Mouse (Mus musculus) cerebellum, postnatal 36 days (tissue): ENCODE measurements around the gene Rnf144b.

Experiments used
- DNase-seq, 2 experiments: peaks; one replicate each; pipeline ENCODE4 v3.0.0; 2021 to 2022; ENCODE audit warnings: mixed read lengths in 2 of 2

The Rnf144b gene

DNA sequence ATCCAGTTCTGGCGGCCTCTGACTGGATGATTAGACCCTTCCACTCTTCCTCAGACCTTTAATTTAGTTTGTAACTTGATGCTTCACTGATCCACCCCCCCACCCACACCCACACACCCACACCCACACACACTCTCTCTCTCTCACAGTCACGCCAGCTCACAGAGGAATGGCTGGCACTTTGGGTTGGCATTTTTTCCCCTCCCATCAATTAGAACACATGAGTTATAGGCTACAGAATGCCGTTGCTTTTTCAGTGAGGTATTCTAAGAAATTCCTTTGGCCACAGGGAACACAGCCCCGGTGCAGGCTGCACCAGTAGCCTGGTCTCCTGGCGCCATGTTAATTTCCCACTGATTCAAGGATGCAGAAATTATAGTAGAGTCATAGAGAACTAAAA lies 3.1 kb downstream of the Rnf144b start:
- DNase-seq: no peak

DNA sequence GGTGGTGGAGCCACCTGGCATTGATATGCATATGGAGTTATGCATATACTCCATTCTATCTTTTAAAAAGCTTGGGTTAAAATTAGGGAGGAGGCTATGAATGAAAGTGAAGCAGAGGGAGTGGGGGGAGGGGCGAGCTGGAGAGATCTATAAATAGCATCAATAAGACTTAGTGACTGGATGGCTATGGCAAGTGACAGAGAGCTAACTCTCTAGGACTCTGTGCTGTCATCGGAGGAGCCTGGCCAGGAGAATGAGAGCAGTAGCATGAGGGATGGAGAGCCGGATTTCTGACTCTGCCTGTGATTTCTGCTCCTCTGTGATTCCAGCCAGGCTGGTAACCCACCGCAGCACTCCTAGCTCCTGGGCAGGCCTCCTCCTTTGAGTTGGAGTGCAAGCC lies 6.6 kb downstream of the Rnf144b start:
- no peak for DNase-seq

DNA sequence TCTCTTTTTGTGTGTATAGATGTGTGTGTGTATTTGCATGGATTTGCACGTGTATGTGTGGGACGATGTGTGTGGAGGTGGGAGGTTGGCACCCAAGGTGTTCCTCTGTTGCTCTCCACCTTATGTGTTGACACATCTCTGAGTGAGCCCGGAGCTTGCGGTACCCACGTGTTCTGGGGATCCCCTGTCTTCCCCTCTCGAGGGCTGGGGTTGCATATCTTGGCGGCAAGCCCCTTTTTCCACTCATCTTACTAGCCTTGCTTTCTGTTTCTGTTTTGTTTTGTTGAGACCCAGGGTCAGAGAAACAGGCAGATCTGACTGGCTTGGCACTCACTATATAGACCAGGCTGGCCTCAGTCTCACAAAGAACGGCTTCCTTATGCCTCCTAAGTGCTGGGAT lies 10.6 kb downstream of the Rnf144b start:
- no peak for DNase-seq

- DNase-seq: no peak
Observed at GRCm38 (mm10) chr13:47134836-47135235, 12.4 kb downstream of the Rnf144b start.

GRCm38 (mm10) chr13:47135741-47136140 lies 13.3 kb downstream of the Rnf144b start:
- DNase-seq: no peak

DNA sequence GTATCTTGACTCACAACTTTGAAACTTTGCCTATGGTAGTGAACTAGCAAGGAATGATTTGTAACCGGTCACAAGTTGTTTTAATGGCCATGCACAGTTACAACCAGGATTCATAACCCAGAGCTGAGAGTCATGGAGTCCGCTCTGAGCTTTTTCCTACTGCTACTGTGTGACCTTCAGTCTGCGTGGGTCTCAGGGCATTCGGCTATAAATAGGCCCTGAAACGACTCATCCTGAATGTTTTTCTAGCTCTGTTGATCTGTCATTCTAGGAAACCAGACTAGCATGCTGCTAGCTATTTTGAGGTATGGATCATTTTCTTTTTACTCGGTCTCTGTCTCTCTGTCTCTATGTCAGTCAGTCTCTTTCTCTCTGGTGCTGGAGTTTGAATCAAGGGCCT lies 20.3 kb downstream of the Rnf144b start:
- no peak for DNase-seq

DNA sequence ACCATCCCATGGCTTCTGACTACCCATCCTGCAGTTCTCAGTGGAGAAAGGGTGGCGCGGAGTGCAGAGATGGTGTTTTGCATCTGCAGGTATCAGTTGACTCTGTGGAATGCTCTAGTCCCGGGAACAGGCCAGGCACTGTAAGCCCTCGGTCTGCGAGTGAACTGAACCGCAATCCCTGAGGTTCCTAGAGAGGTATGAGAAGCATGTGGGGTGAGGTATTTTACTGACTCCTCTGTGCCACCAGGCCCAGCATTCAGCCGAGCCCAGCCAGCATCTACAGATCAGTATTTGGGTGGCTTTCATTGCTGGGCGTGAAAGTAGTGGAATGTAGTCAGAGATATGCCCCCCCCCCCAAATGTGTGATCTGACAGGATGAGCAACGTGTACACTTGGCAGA lies 23.5 kb downstream of the Rnf144b start:
- DNase-seq: no peak

GRCm38 (mm10) chr13:47146388-47146787 lies 23.9 kb downstream of the Rnf144b start:
- no peak for DNase-seq

DNA sequence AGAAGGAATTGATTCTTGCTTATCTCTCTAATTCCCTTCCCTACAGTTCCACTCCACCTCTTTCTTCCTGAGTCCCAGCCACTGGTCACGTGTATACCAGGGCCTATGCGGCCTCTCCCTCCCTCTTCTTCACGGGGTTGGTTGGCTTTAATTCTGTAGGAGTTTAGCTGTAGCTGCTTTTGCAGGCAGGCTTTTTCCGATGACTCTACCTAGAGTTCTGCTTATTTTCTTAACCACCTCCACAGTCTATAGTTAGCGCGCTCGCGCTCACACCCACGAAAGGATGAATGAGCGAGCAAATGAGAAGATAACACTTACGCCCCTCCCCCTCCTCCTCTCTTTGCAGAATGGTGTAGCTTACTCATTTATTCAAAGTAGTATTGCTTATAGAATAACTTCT lies 26.1 kb downstream of the Rnf144b start:
- DNase-seq: no peak

DNA sequence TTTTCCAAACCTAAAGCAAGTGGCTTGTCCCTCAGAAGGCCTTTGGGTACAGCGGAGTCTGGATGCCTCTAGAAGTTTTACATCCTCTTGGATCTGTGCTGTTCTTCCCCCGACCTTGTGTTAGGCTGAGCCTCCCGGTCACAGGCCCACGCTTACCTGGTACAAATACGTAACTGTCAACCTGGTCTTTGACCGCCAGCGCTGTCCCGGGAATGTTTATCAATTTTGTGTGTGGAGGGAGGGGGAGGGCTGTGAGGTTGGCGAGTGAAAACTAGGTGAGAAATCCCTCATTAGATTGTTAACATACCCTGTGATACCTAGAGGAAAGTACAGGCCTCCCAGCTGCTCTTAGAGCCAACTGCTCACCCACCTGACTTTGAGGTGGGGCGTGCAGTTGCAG lies 27.5 kb downstream of the Rnf144b start:
- DNase-seq: no peak

GRCm38 (mm10) chr13:47151060-47151459 lies 28.6 kb downstream of the Rnf144b start:
- DNase-seq: no peak

DNA sequence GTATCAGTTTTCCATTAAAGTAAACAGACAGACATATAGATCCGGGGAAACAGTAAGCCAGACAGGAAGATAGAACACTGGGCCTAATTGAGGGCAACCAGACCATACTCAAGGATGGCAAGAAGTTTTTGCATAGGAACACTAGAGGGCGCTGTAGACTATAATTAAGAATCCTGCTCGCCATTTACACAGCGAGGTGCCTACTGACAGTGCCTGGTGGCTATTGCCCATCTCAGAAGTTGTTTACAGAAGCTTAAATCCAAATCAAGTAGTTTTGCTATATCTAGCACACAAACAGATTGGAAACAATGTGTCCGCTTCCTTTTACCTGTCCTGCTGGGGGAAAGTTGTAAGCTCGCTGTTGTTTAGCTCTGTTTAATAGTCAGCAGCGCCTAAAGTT lies 29.9 kb downstream of the Rnf144b start:
- peak; percentile 20 to 50 for DNase-seq

- no peak for DNase-seq
Observed at GRCm38 (mm10) chr13:47153206-47153605, 30.8 kb downstream of the Rnf144b start.

DNA sequence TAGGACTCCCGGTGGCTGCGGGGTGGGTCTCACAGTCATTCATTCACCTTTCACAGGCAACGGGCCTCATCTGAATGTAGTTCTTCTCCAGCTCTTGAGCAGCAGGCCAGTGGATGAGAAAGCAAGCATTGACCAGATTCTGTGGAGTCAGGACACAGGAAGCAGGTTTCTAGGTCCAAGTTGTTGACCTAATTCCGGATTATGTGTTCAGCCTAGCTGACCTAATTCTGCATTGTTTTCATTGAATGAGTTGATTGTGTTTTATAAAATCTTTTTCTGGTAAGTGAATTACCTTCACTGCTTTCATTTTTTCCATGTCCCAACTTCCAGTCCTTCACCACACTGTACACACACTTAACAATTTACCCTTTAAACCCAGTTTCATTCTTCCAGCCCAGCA lies 32.4 kb downstream of the Rnf144b start:
- DNase-seq: no peak

- DNase-seq: no peak
Observed at GRCm38 (mm10) chr13:47156841-47157240, 34.4 kb downstream of the Rnf144b start.

DNA sequence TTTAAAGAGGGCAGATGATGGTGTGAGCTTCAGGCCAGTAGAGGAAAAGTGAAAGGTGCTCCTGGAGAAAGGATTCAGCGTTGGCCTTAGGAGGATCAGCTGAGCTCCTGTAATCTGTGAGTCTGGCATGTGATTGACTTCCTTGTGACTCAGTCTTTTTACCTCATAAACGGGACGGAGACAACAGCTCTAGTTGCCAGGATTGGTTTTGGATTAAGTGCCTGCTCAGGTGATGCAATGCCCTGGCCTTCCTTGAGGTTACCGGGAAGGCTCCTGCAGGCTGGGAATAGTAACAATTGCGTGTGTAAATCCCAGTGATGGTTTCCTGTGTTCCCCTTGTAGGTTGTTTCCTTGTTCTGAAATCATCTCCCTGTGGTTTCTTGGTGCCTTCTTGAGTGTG lies 39.5 kb downstream of the Rnf144b start:
- DNase-seq: no peak

DNA sequence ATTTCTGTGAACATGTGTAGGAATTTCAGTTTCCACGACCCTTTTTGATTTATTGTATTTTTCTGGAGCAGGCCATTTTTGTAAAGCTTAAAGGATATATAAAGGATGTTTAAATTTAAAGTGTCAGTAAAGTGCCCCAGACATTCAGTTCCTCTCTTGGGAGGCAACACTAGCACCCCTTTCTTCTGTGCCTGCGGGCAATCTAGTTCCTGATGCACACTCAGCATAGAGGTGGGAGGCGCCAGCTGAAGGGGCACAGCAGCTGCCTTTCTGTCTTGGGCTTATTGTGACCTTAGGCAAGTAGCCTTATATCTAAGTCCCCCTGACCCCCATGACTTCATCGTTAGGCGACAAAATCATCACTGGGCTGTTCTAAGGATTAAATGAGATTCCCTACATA lies 42.3 kb downstream of the Rnf144b start:
- no peak for DNase-seq

GRCm38 (mm10) chr13:47165261-47165660 lies 42.8 kb downstream of the Rnf144b start:
- DNase-seq: no peak

- DNase-seq: no peak
Observed at GRCm38 (mm10) chr13:47168484-47168883, 46.0 kb downstream of the Rnf144b start.

DNA sequence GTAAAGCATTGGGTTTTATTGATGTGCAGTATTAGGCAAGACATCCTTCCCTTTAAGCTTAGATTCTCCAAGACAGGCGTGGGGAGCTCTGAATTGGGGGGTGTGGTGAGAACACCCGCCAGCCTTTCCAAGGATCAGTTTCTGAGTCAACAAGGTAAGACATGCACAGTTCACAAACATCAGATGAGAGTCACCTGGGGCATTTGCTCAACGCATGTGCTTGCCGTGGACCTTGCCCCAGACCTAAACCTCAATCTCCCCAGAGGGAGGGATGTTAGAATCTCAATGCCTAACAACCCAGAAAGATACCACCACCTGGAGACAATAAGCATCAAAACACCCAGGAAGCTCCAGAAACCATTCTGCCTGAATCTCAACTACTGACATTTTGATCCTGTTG lies 47.6 kb downstream of the Rnf144b start:
- no peak for DNase-seq

DNA sequence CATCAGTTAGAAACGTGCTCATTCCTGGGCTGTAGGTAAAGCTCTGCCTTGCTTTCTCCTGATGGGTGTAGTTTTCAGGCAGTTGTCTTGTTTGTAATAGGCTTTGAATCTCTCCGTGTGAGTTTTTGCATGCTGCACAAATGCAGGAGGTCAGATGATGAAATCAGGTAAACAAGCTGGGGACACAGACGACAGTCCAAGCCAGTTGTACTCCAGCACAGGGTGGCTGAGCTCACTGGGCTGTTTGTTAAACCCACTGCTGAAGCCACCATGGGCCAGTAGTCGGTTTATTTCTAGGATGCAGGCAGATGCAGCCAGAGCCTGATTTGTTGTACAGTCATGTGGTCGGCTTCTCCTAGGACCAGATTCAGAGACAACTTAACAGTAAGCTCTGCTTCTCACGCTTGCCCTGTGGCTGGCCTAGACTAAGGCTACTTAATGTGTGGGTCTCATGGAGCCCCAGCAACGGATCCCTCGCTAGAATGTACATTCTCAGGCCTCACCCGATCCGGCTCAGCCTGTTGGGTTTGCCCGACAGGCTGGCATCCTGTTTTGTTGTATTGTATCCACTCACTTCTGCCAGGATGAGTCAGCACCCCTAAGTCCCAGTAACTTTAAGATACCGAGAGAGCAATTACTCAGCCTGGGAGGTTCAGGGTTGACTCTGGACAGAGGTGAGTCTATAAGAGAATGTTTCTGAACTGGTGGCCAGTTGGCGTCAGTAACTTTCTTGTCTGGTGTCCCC lies 48.5 kb downstream of the Rnf144b start:
- DNase-seq: no peak

- DNase-seq: no peak
Observed at GRCm38 (mm10) chr13:47172891-47173290, 50.4 kb downstream of the Rnf144b start.

DNA sequence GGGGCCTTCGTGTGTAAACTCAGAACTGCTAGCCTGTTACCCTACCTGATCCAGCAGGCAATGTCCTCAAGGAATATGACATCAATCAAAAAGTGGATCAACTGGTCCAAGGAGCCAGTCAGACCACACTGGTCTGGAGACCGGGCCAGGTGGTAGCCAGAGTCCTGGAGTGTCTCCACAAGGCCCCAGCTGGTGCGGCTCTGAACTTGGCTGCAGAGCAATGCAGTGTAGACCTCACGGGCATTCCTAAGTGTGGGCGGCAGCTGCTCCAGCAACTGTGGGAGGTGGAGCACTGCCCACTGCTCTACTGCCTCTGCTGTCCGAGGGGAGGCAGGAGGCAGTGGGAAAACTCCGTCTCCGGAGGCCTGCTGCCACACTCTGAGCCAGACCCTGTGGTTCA lies 55.7 kb downstream of the Rnf144b start:
- DNase-seq: no peak

DNA sequence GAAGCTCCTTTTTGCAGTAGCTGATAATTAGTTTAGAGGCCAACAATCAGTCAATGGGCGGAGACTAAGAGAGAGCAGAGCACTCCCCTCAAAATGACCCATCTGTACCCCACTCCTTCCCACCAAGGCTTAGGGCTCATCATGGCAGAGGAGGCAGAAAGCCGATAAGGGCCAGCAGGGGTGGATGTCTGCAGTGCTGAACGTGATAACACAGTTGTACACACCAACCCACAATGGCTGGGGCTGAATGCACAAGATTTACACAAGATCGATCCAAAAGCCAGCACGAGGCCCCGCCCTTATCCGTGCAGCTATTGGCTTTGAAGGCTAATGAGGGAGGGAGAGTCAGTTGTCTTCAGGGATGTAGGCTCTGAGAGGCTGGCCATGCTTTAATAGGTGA lies 58.3 kb downstream of the Rnf144b start:
- DNase-seq: no peak

DNA sequence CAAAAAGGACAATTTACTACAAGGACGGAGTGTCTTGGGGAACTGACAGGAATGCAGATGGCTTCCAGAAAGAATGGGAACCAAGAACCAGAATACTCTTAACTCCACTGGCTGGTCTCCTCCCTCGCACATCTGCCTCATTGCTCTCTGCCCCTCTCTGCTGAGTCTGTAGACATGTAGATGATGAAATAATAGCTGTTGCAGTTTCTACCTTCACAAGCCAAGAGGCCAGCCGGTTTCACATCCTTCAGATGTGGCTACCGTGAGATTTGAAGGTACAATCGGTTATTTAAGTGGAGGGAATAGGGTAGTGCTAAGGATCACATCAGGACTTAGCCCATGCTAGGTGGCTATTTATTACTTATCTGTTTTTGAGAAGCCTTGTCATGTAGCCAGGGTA lies 59.9 kb downstream of the Rnf144b start:
- no peak for DNase-seq
